Mouse (Mus musculus): ENCODE measurements around the gene Reln.

The Reln gene

GRCm38 (mm10) chr5:21846616-21847290 is 497.7 kb downstream of the Reln start:
- DNase-seq (ENCODE audit: low spot score): no peak

- DNase-seq (ENCODE audit: low spot score): no peak
Measured at GRCm38 (mm10) chr5:21844676-21845075, 499.8 kb downstream of the Reln start.

All from ovary, postnatal 14 days (tissue).